Mouse (Mus musculus): ENCODE results near the gene Zfp691.

- TF ChIP-seq CTCF (IDR thresholded peaks at IDR 0.05; ENCODE audit: extremely low read depth, insufficient read depth, low read length) = no peak
- no peak for TF ChIP-seq POLR2A (IDR thresholded peaks at IDR 0.05; ENCODE audit: extremely low read depth, insufficient read depth, low read length)
Observed at GRCm38 (mm10) chr4:119177702-119178101, 3.7 kb upstream of the Zfp691 start.

Data from cortical plate, adult 2 months (tissue).